Mouse (Mus musculus): ENCODE measurements around the gene Atrn. TPM values are rescaled to one million over a fixed set of nuclear protein-coding genes. Genes with fewer than 3 reads are reported as not detected.

Atrn gene
- polyA plus RNA-seq, 1 experiment = 4.7 TPM

DNA sequence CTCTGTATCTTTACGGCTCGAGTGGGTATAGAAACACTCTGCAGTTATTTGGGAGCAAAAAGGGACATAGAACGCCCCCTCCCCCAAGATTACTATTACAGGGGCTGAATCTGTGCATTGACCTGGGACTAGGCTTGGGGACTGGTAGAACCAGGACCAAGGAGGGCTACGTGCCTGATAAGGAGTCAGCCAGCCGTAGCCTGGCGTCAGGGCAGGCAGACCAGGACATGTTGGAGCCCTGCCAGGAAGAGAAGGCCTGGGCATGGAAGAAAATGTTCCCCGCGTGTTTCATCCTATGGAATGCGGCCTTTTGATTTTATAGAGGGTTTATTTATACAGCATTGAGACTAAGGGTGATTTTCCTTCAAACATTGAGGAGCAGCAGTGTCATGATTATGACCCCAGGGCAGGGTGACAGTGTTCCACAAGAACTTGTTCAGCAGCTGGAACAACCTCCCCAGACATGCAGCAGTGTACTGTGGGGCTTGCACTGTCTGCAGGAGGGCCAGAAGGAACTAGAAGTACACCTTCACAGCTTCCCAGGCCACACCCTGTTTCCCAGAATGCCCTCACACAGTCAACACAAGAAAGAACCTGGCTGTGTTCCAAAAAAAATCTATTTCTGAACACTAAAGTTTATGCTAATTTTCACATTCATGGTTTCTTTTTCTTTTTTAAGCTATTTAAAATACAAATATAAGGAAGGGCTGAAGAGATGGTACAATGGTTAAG is 138.9 kb downstream of the Atrn start:
- no peak overlapping the region for H3K4me3 ChIP-seq (ENCODE audit: extremely low read depth, insufficient read depth, insufficient read length)
- TF ChIP-seq POLR2A (IDR thresholded peaks at IDR 0.05; ENCODE audit: low read depth, low read length) (no peak), CTCF (IDR thresholded peaks at IDR 0.05; ENCODE audit: extremely low read depth, insufficient read depth, insufficient read length, insufficient replicate concordance) (no peak)
- WGBS = 87% methylated on average over 9 of the region's 9 CpGs
- H3K36me3 ChIP-seq (ENCODE audit: control insufficient read depth, insufficient read depth, low read length) = no peaks in the 10 kb centered on the region
- H3K27ac ChIP-seq (ENCODE audit: insufficient read depth, low read length) = no peak overlapping the region
- H3K27me3 ChIP-seq (ENCODE audit: control insufficient read depth, insufficient read depth, low read length) = no peaks in the 10 kb centered on the region; the same call in 1 of the 2 replicates
- no peaks in the 10 kb centered on the region; the same call in 1 of the 2 replicates for H3K4me1 ChIP-seq (ENCODE audit: control insufficient read depth, insufficient read depth, insufficient read length)
- no peak for DNase-seq (ENCODE audit: low read depth in 1 of 2, low spot score in 2 of 2)

DNA sequence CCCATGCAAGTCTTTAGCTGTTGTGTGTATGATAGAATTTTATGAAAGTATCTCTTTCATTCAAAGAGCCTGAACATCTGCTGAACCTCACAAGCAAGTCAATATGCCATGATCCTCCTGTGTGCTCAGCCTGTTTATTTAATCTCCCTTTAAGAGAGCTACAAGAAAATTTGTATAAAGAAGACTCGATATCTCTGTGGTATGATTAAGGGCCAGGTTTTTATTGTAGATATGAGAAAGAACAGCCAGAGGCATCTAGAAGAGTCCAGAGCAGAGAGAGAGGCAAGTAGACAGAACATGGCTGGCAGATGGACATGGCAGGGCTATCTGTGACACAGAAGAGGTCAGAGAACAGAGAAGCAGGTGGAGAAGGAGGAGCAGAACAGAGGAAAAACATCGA is 139.7 kb downstream of the Atrn start:
- Histone ChIP-seq H3K27ac (ENCODE audit: insufficient read depth, low read length) (no peak overlapping the region), H3K36me3 (ENCODE audit: control insufficient read depth, insufficient read depth, low read length) (no peaks in the 10 kb centered on the region), H3K4me3 (ENCODE audit: extremely low read depth, insufficient read depth, insufficient read length) (no peak overlapping the region), H3K4me1 (ENCODE audit: control insufficient read depth, insufficient read depth, insufficient read length) (no peaks in the 10 kb centered on the region; the same call in 1 of the 2 replicates), H3K27me3 (ENCODE audit: control insufficient read depth, insufficient read depth, low read length) (no peaks in the 10 kb centered on the region; the same call in 1 of the 2 replicates)
- DNase-seq (ENCODE audit: low read depth in 1 of 2, low spot score in 2 of 2) = no peak
- TF ChIP-seq POLR2A (IDR thresholded peaks at IDR 0.05; ENCODE audit: low read depth, low read length) (no peak), CTCF (IDR thresholded peaks at IDR 0.05; ENCODE audit: extremely low read depth, insufficient read depth, insufficient read length, insufficient replicate concordance) (no peak)
- 81% methylated on average over 2 of the region's 2 CpGs for WGBS

DNA sequence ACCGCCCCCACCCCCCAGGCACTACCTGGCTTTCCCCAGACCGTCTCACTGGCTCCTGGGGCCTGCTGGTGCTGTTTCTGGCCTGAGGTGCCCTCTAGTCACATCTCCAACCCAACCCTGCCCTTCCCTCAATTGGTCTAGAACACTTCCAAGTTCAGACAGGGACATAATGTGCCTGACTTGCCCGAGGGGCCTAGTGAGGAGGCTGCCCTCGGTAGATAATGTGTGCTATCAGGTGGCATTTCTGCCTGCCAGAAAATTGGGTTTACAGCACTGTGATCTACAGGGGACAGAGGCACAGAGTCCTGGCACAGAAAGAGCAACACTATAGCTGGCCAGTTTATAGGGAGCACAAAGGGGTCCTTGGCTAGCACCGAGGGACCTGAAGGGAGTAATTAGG is 145.7 kb downstream of the Atrn start:
- 79% methylated on average over 5 of the region's 5 CpGs for WGBS
- H3K27ac ChIP-seq (ENCODE audit: insufficient read depth, low read length) = no peak overlapping the region
- H3K4me1 ChIP-seq (ENCODE audit: control insufficient read depth, insufficient read depth, insufficient read length) = no peaks in the 10 kb centered on the region
- DNase-seq (ENCODE audit: low read depth in 1 of 2, low spot score in 2 of 2) = no peak
- TF ChIP-seq CTCF (IDR thresholded peaks at IDR 0.05; ENCODE audit: extremely low read depth, insufficient read depth, insufficient read length, insufficient replicate concordance) (no peak), POLR2A (IDR thresholded peaks at IDR 0.05; ENCODE audit: low read depth, low read length) (no peak)
- H3K36me3 ChIP-seq (ENCODE audit: control insufficient read depth, insufficient read depth, low read length) = no peaks in the 10 kb centered on the region
- H3K27me3 ChIP-seq (ENCODE audit: control insufficient read depth, insufficient read depth, low read length) = peaks cover 8% of the 10 kb centered on the region; the same call in 1 of the 2 replicates
- no peak overlapping the region for H3K4me3 ChIP-seq (ENCODE audit: extremely low read depth, insufficient read depth, insufficient read length)

DNA sequence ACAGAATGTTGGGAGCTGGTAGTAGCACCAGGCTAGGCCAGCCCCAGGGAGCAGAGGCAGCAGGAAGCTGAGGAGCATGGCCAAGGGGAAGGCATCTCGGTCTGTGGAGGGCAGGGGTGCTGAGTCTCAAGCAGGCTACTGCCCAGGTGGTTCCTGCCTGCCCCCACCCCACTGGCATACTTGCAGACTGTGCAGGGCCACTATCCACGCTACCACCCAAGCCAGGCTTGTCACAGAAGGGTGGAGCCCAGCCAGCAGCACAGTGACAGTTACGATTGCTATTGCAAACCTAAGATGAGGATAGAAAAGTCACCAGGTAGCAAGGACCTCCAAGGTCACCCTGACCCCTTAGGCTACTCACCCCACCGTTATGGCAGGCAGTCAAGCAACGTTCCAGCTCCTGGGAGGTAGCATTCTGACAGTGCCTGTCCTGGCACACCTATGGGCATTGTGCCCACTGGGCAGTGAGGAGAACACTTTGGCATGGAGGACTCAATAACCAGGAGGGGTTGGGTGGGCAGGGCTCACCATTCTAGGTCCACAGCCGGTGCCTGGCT is 146.6 kb downstream of the Atrn start:
- H3K27me3 ChIP-seq (ENCODE audit: control insufficient read depth, insufficient read depth, low read length) = peaks cover 8% of the 10 kb centered on the region; the same call in 1 of the 2 replicates

DNA sequence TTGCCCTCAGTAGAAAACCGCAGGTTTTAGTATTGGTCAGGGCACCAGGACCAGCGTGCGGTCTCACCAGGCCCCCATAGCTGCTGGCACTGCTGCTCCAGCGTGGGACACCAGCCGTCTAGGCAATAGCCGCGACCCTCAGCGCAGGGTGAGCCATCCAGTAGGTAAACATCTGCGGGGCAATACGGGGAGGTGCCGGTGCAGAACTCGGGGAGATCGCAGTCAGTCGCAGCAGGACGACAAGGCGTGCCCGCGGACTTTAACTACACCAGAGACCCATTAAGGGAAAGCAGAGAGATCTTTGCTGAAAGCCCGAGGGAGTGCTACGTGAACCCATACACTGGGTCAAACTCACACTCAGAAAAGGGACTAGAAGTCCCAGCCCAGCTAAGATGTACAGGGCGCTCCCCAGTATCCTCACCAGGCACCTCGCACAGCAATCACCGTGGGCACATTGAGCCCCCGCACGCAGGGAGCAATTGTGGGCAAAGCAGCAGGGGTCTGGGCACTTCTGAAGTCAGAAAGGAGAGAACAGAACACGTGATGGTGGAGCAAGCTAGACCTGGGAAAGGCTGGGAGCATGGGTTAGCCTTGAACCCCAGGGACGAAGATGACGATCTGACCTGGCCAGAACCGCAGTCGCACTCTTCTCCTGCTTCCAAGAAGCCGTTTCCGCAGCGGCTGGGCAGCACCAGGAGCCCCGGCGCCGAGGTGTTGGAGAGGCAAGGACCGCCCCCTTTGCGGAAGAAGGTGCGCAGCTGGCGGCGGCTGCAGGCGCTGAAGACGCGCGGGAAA is 147.8 kb downstream of the Atrn start:
- Histone ChIP-seq H3K4me1 (ENCODE audit: control insufficient read depth, insufficient read depth, insufficient read length) (no peaks in the 10 kb centered on the region), H3K36me3 (ENCODE audit: control insufficient read depth, insufficient read depth, low read length) (no peaks in the 10 kb centered on the region), H3K27ac (ENCODE audit: insufficient read depth, low read length) (no peak overlapping the region), H3K4me3 (ENCODE audit: extremely low read depth, insufficient read depth, insufficient read length) (peak overlapping the region; percentile 6; the same call in 1 of the 2 replicates), H3K27me3 (ENCODE audit: control insufficient read depth, insufficient read depth, low read length) (peaks cover 8% of the 10 kb centered on the region; the same call in 1 of the 2 replicates)
- no peak for TF ChIP-seq POLR2A (IDR thresholded peaks at IDR 0.05; ENCODE audit: low read depth, low read length)
- no peak for TF ChIP-seq CTCF (IDR thresholded peaks at IDR 0.05; ENCODE audit: extremely low read depth, insufficient read depth, insufficient read length, insufficient replicate concordance)
- 6% methylated on average over 45 of the region's 45 CpGs for WGBS
- DNase-seq (ENCODE audit: low read depth in 1 of 2, low spot score in 2 of 2) = no peak

More for the DNA sequence above, 146.6 kb downstream of the Atrn start:
- no peaks in the 10 kb centered on the region for H3K36me3 ChIP-seq (ENCODE audit: control insufficient read depth, insufficient read depth, low read length)
- H3K4me1 ChIP-seq (ENCODE audit: control insufficient read depth, insufficient read depth, insufficient read length) = no peaks in the 10 kb centered on the region
- WGBS = 52% methylated on average over 6 of the region's 6 CpGs
- DNase-seq (ENCODE audit: low read depth in 1 of 2, low spot score in 2 of 2) = no peak
- no peak overlapping the region for H3K4me3 ChIP-seq (ENCODE audit: extremely low read depth, insufficient read depth, insufficient read length)
- no peak overlapping the region for H3K27ac ChIP-seq (ENCODE audit: insufficient read depth, low read length)
- no peak for TF ChIP-seq POLR2A (IDR thresholded peaks at IDR 0.05; ENCODE audit: low read depth, low read length)

DNA sequence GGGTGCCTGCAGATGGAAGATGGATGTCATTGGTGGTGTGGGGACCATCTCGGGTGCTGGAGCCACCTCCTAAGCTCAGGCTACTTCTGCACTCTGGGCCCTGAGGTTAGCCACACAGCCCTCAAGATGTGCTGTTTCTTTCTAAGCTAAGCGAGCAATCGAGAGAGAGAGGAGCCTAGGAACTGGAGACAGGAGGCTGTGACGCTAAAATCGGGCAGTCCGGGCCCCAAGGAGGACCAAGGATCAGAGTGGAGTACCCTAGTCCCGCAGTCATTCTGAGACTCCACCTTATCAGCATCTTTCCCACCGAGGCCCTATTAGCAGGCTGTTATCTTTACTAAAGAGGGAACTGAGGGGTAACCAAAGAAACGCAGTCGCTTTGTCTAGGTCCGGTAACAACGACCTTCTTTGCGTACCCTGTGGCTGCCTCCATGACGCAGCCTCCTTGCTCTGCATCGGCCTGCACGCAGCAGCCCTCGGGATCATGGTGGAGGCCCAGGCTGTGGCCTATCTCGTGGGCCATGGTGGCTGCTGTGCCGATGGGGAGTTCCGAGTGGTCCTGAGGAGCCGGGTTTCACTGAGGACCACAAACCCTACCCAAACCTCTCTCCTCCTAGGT is 148.5 kb downstream of the Atrn start:
- no peaks in the 10 kb centered on the region for H3K36me3 ChIP-seq (ENCODE audit: control insufficient read depth, insufficient read depth, low read length)
- H3K27ac ChIP-seq (ENCODE audit: insufficient read depth, low read length) = no peak overlapping the region
- TF ChIP-seq CTCF (IDR thresholded peaks at IDR 0.05; ENCODE audit: extremely low read depth, insufficient read depth, insufficient read length, insufficient replicate concordance) = no peak
- TF ChIP-seq POLR2A (IDR thresholded peaks at IDR 0.05; ENCODE audit: low read depth, low read length) = no peak
- whole genome bisulfite sequencing = 7% methylated on average over 21 of the region's 21 CpGs
- no peak for DNase-seq (ENCODE audit: low read depth in 1 of 2, low spot score in 2 of 2)
- H3K27me3 ChIP-seq (ENCODE audit: control insufficient read depth, insufficient read depth, low read length) = peaks cover 8% of the 10 kb centered on the region; the same call in 1 of the 2 replicates
- H3K4me3 ChIP-seq (ENCODE audit: extremely low read depth, insufficient read depth, insufficient read length) = no peak overlapping the region
- H3K4me1 ChIP-seq (ENCODE audit: control insufficient read depth, insufficient read depth, insufficient read length) = no peaks in the 10 kb centered on the region
